Mouse (Mus musculus) hindbrain, embryonic 12.5 days (tissue): ENCODE measurements around the gene Hhip. TPM values are rescaled to one million over a fixed set of nuclear protein-coding genes. Genes with fewer than 3 reads are reported as not detected.

ENCODE experiments used
- ATAC-seq: fragments of 200-750 bp; cut with Nextera tagmentation; 2 replicates; pipeline ENCODE4 v1.8.0; 2017; ENCODE audit warnings: moderate TSS enrichment; ENCODE audit not compliant: low FRiP score
- H3K27ac ChIP-seq: fragments of 300-500 bp; sonication (generic); 2 replicates; pipeline ENCODE4 v1.5.1; 2016; ENCODE audit warnings: mild to moderate bottlenecking
- H3K27me3 ChIP-seq: fragments of 300-500 bp; sonication (generic); 2 replicates; pipeline ENCODE4 v1.6.1; 2016; ENCODE audit warnings: mild to moderate bottlenecking
- H3K36me3 ChIP-seq: fragments of 300-500 bp; sonication (generic); 2 replicates; pipeline ENCODE4 v1.6.1; 2016; ENCODE audit warnings: mild to moderate bottlenecking
- H3K4me1 ChIP-seq: fragments of 300-500 bp; sonication (generic); 2 replicates; pipeline ENCODE4 v1.6.1; 2016
- H3K4me2 ChIP-seq: fragments of 300-500 bp; sonication (generic); replicated peaks from 2 replicates; pipeline ENCODE4 v1.6.1; 2016; ENCODE audit warnings: mild to moderate bottlenecking
- H3K4me3 ChIP-seq: fragments of 300-500 bp; sonication (generic); 2 replicates; pipeline ENCODE4 v1.5.1; 2016; ENCODE audit warnings: mild to moderate bottlenecking
- H3K9ac ChIP-seq: fragments of 300-500 bp; sonication (generic); 2 replicates; pipeline ENCODE4 v1.6.1; 2016; ENCODE audit warnings: mild to moderate bottlenecking, moderate library complexity
- H3K9me3 ChIP-seq: fragments of 300-500 bp; sonication (generic); replicated peaks from 2 replicates; pipeline ENCODE4 v1.6.1; 2016; ENCODE audit warnings: mild to moderate bottlenecking
- WGBS: fragments of 180-500 bp; shearing (Covaris S2); methylation state at CpG from one replicate; pipeline ENCODE4 v1.1.7; 2016; 5-methylcytosine and 5-hydroxymethylcytosine counted together
- polyA plus RNA-seq: library from polyadenylated mRNA; unstranded; fragments of >200 nt; fragmentation: Nextera tagmentation; extraction: Ambion mirVana; gene quantifications from 2 replicates; pipeline ENCODE4 v1.2.1, GENCODE M21; 2016

Hhip gene
- polyA plus RNA-seq, 1 experiment from 2014 or later, result 3.5 TPM

GRCm38 (mm10) chr8:79984946-79985345, 72.9 kb downstream of the Hhip start:
- Histone ChIP-seq H3K4me2 (no peak overlapping the region), H3K27me3 (no peaks in the 10 kb centered on the region), H3K27ac (no peak overlapping the region), H3K4me1 (peaks cover 2% of the 10 kb centered on the region; the same call in 1 of the 2 replicates), H3K4me3 (no peak overlapping the region), H3K36me3 (no peaks in the 10 kb centered on the region), H3K9me3 (no peaks in the 10 kb centered on the region), H3K9ac (no peak overlapping the region)
- 54% methylated on average over 2 of the region's 2 CpGs for WGBS
- ATAC-seq, result no peak

- ATAC-seq, result no peak
- H3K27me3 ChIP-seq, result no peaks in the 10 kb centered on the region
- 59% methylated on average over 4 of the region's 4 CpGs for WGBS
These were observed 75.7 kb downstream of the Hhip start for GRCm38 (mm10) chr8:79982144-79982543.

GRCm38 (mm10) chr8:79966159-79966558, 91.6 kb downstream of the Hhip start:
- Histone ChIP-seq H3K9me3 (no peaks in the 10 kb centered on the region), H3K9ac (no peak overlapping the region), H3K27me3 (no peaks in the 10 kb centered on the region), H3K4me1 (no peaks in the 10 kb centered on the region), H3K4me2 (no peak overlapping the region), H3K27ac (no peak overlapping the region), H3K4me3 (no peak overlapping the region), H3K36me3 (no peaks in the 10 kb centered on the region)
- ATAC-seq, result no peak
- WGBS, result 52% methylated on average over 6 of the region's 6 CpGs

More at GRCm38 (mm10) chr8:79982144-79982543, 75.7 kb downstream of the Hhip start:
- H3K4me3 ChIP-seq, result no peak overlapping the region
- no peaks in the 10 kb centered on the region for H3K36me3 ChIP-seq
- H3K9me3 ChIP-seq, result no peaks in the 10 kb centered on the region
- H3K9ac ChIP-seq, result no peak overlapping the region
- H3K4me1 ChIP-seq, result peaks cover 2% of the 10 kb centered on the region; the same call in 1 of the 2 replicates
- H3K27ac ChIP-seq, result no peak overlapping the region
- no peak overlapping the region for H3K4me2 ChIP-seq

DNA sequence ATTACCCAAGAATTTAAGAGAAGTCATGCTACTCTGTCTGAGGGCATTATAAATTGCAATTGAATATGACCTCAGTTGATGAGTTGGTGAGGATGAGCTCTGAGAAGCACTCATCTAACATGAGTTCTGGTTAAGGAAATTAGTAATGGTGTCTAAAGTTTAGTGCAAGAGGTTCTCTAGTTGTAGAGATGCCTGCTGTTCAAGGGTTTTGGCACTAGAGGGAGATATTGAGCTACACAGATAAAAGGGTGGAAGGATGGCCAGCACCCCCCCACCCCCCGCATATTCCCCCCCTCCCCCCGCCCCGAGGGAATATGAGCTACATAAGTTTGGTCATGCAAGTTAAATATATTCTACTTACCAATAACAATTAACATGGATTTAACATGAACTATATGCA, 104.9 kb downstream of the Hhip start:
- 0% methylated on average over 3 of the region's 3 CpGs for WGBS
- no peaks in the 10 kb centered on the region for H3K4me1 ChIP-seq

DNA sequence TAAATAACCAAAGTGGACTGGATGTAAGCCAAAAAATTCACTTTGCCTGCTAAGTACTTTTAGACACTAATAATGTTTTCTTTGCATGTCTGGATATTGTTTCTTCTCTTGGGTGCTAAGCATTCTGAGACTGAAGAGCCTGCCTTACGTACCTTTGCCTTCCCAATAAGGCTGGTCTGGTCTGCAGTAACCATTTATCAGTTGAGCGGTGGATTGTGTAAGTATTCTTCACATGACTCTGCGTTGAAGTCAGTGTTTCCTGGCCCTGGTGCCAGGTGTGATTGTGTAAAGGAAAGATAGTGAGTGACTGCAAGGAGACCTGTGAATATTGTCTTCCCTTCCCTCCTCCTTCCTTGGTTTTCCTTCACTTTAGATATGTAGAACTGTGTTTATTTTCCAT, 107.4 kb downstream of the Hhip start:
- 88% methylated on average over 3 of the region's 3 CpGs for WGBS

More for the DNA sequence above, 104.9 kb downstream of the Hhip start:
- no peak overlapping the region for H3K27ac ChIP-seq
- no peak overlapping the region for H3K9ac ChIP-seq
- no peak overlapping the region for H3K4me3 ChIP-seq
- H3K9me3 ChIP-seq, result no peaks in the 10 kb centered on the region
- no peak overlapping the region for H3K4me2 ChIP-seq
- H3K36me3 ChIP-seq, result no peaks in the 10 kb centered on the region
- no peaks in the 10 kb centered on the region for H3K27me3 ChIP-seq
- ATAC-seq, result no peak

GRCm38 (mm10) chr8:79945501-79946076, 112.2 kb downstream of the Hhip start:
- Histone ChIP-seq H3K4me3 (no peak overlapping the region), H3K4me2 (no peak overlapping the region), H3K9ac (no peak overlapping the region), H3K36me3 (no peaks in the 10 kb centered on the region), H3K9me3 (no peaks in the 10 kb centered on the region), H3K27me3 (no peaks in the 10 kb centered on the region), H3K27ac (no peak overlapping the region), H3K4me1 (no peaks in the 10 kb centered on the region)
- WGBS, result 85% methylated on average over 9 of the region's 9 CpGs
- no peak for ATAC-seq

More for the DNA sequence above, 107.4 kb downstream of the Hhip start:
- H3K27ac ChIP-seq, result no peak overlapping the region
- H3K36me3 ChIP-seq, result no peaks in the 10 kb centered on the region
- H3K9ac ChIP-seq, result no peak overlapping the region
- no peak for ATAC-seq
- no peak overlapping the region for H3K4me2 ChIP-seq
- H3K27me3 ChIP-seq, result no peaks in the 10 kb centered on the region
- H3K4me1 ChIP-seq, result no peaks in the 10 kb centered on the region
- H3K4me3 ChIP-seq, result no peak overlapping the region
- no peaks in the 10 kb centered on the region for H3K9me3 ChIP-seq

- no peak overlapping the region for H3K4me2 ChIP-seq
- WGBS, result 95% methylated on average over 5 of the region's 5 CpGs
- no peaks in the 10 kb centered on the region for H3K36me3 ChIP-seq
- H3K27ac ChIP-seq, result no peak overlapping the region
- H3K4me1 ChIP-seq, result peaks cover 4% of the 10 kb centered on the region; the same call in 1 of the 2 replicates
- H3K4me3 ChIP-seq, result no peak overlapping the region
- H3K9ac ChIP-seq, result no peak overlapping the region
- H3K9me3 ChIP-seq, result no peaks in the 10 kb centered on the region; the same call in 1 of the 2 replicates
- no peaks in the 10 kb centered on the region for H3K27me3 ChIP-seq
- ATAC-seq, result no peak
These were observed 116.7 kb downstream of the Hhip start for GRCm38 (mm10) chr8:79941070-79941469.

DNA sequence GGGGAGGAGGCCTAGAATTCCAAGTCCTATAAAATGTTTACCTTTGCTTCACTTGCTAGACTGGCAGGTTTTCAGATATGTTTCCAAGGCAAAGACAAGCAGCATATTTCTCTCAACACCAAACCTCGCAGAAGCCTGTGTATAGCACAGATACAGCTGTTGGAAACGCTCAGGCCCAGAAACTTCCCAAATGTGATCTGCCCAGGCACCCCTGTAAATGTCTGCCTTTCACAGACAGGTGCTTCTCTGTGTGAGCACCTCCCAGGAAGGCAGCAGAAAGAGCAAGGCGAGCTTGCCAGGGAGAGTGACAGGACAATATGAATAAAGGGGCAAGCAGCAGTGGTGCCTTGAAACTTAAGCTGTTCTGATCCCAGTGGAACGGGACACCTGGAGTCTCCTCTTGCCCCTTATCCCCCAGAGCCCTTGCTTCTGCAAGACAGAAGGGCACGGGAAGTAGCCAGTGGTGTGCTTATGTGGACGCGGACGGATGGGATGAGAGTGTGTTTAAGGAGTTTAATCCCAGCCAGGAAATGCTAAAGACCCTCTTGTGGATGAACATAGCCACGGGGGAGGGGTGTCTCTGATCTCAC, 120.9 kb downstream of the Hhip start:
- Histone ChIP-seq H3K4me3 (no peak overlapping the region), H3K4me2 (no peak overlapping the region), H3K27ac (no peak overlapping the region), H3K36me3 (no peaks in the 10 kb centered on the region), H3K27me3 (no peaks in the 10 kb centered on the region), H3K4me1 (peaks cover 4% of the 10 kb centered on the region; the same call in 1 of the 2 replicates), H3K9me3 (no peaks in the 10 kb centered on the region; the same call in 1 of the 2 replicates), H3K9ac (no peak overlapping the region)
- 62% methylated on average over 9 of the region's 9 CpGs for WGBS
- ATAC-seq, result no peak

DNA sequence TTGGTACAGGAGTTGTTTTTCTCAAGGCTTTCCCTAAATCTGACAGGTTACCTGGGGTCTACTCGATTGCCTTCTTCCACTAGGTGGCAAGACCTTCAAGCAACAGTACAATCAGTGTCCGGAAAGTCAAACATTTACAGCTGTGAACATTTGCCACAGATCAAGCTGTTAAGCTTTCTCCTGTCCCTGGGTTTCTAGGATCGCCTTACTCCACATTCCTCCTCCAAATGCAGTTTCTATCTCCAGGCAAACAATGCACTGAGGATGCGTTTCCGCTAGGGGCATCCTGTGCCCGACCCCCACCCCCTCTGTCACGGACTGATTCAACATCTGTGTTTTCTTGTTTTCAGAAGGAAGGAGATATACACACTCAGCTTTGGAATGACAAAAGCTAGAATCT, 122.0 kb downstream of the Hhip start:
- Histone ChIP-seq H3K4me1 (peaks cover 4% of the 10 kb centered on the region; the same call in 1 of the 2 replicates), H3K36me3 (no peaks in the 10 kb centered on the region), H3K4me2 (no peak overlapping the region), H3K9me3 (no peaks in the 10 kb centered on the region; the same call in 1 of the 2 replicates), H3K27ac (no peak overlapping the region), H3K4me3 (no peak overlapping the region), H3K9ac (no peak overlapping the region), H3K27me3 (no peaks in the 10 kb centered on the region)
- WGBS, result 50% methylated on average over 7 of the region's 7 CpGs
- no peak for ATAC-seq

DNA sequence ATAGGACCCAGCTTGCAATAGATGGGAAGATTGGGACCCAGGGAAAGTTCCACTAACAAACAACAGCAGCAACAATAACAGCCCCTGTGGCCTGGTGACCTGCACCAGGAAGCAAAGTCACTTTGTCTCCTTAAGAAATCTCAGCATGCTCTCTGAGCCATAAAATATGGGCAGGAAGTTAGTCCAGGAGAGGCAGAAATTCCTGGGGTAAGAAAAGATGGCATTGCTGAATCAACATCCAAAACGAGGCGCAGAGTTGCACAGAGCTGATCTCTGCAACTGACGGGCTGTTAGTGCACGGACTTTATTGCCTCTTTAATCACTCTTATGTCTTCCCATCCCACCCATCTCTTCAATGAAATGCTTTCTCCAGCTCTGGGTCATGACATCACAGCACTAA, 128.6 kb downstream of the Hhip start:
- Histone ChIP-seq H3K9me3 (no peaks in the 10 kb centered on the region), H3K4me2 (no peak overlapping the region), H3K9ac (no peak overlapping the region), H3K27ac (no peak overlapping the region), H3K4me3 (no peak overlapping the region), H3K4me1 (no peaks in the 10 kb centered on the region), H3K36me3 (no peaks in the 10 kb centered on the region), H3K27me3 (no peaks in the 10 kb centered on the region)
- WGBS, result 69% methylated on average over 4 of the region's 4 CpGs
- no peak for ATAC-seq

- Histone ChIP-seq H3K27ac (no peak overlapping the region), H3K9me3 (no peaks in the 10 kb centered on the region), H3K4me1 (no peaks in the 10 kb centered on the region), H3K4me3 (no peak overlapping the region), H3K9ac (no peak overlapping the region), H3K27me3 (no peaks in the 10 kb centered on the region), H3K36me3 (no peaks in the 10 kb centered on the region), H3K4me2 (no peak overlapping the region)
- WGBS, result 63% methylated on average over 7 of the region's 7 CpGs
- no peak for ATAC-seq
These were observed 140.6 kb downstream of the Hhip start for GRCm38 (mm10) chr8:79917211-79917610.
